Mouse (Mus musculus): Measurements from ENCODE around the gene Ppt2.
A peak's percentile ranks its signal among the peaks of the same experiment; 100 is the strongest.

Gene Ppt2

DNA sequence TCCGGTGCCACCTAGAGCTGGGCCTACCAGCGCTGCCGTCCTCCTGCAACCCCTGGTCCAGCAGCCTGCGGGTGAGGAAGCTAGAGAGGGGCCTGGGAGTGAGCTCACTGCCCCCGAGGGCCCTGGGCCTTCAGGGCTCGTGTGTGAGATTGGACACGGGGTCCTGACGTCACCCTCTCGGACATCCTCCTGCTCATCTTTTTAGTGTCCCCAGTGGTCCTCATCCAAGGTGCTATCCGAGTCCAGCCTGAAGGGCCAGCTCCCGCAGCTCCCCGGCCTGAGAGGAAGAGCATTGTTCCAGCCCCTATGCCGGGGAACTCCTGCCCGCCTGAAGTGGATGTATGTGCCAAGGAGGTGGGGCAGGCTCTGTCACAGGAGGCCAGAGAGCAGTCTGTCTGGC, 22.5 kb upstream of the Ppt2 start:
- Histone ChIP-seq H3K27me3 (ENCODE audit: control insufficient read depth, insufficient read depth, low read length, poor library complexity, severe bottlenecking) (no peaks in the 10 kb centered on the region), H3K36me3 (ENCODE audit: control insufficient read depth, insufficient read depth, low read length, poor library complexity, severe bottlenecking) (peaks cover 9% of the 10 kb centered on the region)
- no peak for DNase-seq (ENCODE audit: low read depth, low spot score)

DNA sequence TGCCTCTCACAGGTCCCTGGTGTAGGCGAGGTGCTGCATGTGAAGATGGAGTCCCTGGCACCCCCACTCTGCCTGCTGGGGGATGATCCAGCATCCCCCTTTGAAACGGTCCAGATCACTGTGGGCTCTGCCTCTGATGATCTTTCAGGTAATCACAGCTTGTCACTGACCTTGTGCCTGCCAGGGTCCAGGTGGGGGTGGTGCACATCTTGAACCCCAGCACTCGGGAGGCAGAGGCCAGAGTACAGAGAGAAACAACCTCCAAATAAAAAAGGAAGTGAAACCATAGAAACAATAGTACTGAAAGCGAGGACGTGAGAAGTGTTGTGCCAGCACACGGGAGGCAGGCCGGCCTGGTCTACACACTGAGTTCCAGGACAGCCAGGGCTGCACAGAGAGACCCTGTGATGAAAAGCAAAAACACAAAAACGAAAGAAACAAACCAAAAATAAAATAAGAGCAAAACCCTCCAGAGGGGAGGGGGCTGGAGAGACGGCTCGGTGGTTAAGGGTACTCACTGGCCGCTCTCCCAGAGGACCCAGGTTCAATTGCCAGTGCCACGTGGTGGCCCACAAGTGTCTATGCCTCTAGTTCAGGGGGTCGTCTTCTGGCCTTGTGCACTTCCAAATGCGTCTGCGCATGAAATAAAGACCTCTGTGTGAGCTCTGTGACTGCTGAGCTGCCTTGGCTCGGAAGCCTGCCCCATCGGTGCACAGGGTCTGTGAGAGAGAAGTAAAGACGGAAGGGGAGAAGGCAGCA, 21.0 kb upstream of the Ppt2 start:
- peak; percentile 60 for DNase-seq (ENCODE audit: low read depth, low spot score)
- Histone ChIP-seq H3K27me3 (ENCODE audit: control insufficient read depth, insufficient read depth, low read length, poor library complexity, severe bottlenecking) (no peaks in the 10 kb centered on the region), H3K36me3 (ENCODE audit: control insufficient read depth, insufficient read depth, low read length, poor library complexity, severe bottlenecking) (peaks cover 8% of the 10 kb centered on the region)

DNA sequence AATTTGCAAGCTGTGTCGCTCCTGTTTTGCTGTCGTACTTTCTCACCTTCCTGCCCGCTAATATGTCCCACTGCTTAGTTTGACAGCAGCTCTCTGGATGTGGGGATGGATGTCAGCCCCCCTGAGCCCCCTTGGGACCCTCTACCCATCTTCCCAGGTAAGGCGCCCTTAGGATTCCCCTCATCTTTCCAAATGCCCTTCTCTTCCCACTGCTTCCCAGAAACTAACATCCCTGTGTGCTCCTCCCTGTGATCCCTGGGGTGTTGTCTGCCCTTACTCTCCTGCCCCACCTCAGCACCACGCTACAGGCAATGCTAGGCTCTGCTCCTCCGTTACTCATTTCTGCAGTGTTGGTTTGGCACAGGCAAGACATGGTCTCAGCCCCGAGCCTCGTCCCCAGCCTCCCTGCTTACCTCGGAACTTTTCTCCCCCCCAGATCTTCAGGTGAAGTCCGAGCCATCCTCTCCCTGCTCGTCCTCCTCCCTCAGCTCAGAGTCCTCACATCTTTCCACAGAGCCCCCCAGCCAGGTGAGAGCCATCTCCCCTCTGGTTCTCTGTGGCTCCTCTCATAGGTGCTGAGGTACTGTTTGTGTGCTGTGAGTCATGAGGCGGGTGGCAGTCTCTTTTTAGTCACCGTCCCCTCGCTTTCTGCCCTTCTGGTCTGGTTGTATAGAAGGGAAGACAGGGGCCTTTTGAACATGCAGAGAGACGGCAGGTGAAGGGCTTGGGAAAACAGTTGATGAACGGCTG, 20.0 kb upstream of the Ppt2 start:
- DNase-seq (ENCODE audit: low read depth, low spot score): no peak
- H3K36me3 ChIP-seq (ENCODE audit: control insufficient read depth, insufficient read depth, low read length, poor library complexity, severe bottlenecking): peaks cover 7% of the 10 kb centered on the region
- H3K27me3 ChIP-seq (ENCODE audit: control insufficient read depth, insufficient read depth, low read length, poor library complexity, severe bottlenecking): no peaks in the 10 kb centered on the region

DNA sequence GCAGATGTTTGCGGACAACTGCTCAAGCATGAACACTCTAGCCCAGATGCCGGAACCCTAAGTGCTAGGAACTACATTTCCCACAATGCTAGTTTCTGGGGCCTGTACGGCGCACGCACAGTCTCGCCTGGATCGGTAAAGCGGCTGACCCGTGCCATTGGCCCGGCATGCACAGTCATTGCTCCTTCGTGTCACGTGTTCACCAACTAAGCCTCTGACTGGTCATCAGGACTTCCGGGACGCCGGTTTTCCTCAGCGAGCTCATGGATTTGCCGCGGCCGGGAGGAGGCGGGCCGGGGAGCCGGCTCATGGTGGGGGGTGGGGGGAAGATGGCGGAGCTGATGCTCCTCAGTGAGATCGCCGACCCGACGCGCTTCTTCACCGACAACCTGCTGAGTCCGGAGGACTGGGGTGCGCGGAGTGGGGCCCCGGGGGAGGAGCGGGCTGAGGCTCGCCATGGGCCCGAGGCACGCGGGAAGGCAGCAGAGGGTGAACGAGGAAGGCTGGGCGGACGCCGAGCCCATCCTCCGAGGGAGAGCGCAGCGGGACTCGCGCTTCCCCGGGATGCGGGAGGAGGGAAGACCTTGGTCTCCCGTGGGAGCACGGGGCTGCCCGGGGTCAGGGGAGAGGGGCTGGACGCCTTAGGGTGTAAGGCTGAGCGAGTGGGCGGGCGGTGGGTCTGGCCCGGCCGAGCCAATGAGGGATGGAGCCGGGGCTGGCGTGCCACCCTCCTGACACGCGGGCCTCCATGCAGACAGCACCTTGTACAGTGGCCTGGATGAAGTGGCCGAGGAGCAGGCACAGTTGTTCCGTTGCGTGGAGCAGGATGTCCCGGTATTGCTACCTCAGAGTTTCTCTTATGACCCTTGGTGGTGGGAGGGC, 18.8 kb upstream of the Ppt2 start, which contains the start of gene Atf6b:
Atf6b (plus strand) TSS at position 241 of the 882 bp plus-strand sequence.
- Histone ChIP-seq H3K36me3 (ENCODE audit: control insufficient read depth, insufficient read depth, low read length, poor library complexity, severe bottlenecking) (peaks cover 3% of the 10 kb centered on the region; the same call in 1 of the 2 replicates), H3K27me3 (ENCODE audit: control insufficient read depth, insufficient read depth, low read length, poor library complexity, severe bottlenecking) (no peaks in the 10 kb centered on the region)
- peak; percentile 97 for DNase-seq (ENCODE audit: low read depth, low spot score)

DNA sequence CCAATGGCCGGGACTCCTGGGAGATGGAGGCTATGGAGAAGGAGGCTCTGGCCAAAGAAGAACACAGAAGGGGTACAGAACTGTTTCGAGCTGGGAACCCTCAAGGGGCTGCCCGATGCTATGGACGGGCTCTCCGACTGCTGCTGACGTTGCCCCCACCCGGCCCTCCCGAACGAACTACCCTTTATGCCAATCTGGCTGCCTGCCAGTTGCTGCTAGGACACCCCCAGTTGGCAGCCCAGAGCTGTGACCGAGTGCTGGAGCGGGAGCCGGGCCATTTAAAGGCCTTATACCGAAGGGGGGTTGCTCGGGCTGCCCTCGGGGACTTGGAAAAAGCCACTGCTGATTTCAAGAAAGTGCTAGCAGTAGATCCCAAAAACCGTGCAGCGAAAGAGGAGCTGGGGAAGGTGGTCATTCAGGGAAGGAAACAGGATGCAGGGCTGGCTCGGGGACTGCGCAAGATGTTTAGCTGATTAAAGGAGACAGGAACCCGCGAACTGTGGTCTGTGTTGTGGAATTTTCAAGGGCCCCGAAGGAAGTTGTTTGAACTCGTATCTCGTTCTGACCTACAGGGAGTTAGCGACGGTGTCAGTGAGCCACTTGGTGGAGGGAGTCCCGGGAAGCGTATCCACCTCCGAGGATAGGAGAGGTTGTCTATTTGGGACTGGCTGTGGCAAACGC, 17.7 kb upstream of the Ppt2 start:
- H3K27me3 ChIP-seq (ENCODE audit: control insufficient read depth, insufficient read depth, low read length, poor library complexity, severe bottlenecking): no peaks in the 10 kb centered on the region
- H3K36me3 ChIP-seq (ENCODE audit: control insufficient read depth, insufficient read depth, low read length, poor library complexity, severe bottlenecking): peaks cover 3% of the 10 kb centered on the region; the same call in 1 of the 2 replicates
- no peak for DNase-seq (ENCODE audit: low read depth, low spot score)

DNA sequence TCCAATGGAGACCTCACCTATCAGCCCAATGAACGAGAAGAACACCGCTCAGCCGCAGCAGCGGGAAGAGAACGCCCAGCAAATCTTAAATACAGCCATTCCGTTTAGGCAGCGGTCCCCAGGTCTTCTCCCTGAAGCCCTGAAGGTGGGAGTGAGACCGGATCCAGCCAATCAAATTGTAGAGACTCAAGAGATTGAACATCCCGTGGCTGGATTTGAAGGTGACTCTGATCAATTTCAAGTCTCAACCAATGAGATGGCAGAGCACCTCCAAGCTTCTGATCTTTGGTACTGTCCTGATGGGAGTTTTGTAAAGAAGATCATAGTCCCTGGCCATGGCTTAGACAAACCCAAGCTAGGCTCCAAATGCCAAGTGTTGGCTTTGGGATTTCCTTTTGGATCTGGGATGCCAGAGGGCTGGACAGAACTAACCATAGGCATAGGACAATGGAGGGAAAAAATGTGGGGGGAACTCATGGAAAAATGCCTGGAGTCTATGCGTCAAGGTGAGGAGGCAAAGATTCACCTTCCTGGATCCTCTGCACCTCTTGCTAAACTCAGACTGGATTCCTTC, 17.0 kb upstream of the Ppt2 start:
- no peaks in the 10 kb centered on the region for H3K27me3 ChIP-seq (ENCODE audit: control insufficient read depth, insufficient read depth, low read length, poor library complexity, severe bottlenecking)
- DNase-seq (ENCODE audit: low read depth, low spot score): no peak

DNA sequence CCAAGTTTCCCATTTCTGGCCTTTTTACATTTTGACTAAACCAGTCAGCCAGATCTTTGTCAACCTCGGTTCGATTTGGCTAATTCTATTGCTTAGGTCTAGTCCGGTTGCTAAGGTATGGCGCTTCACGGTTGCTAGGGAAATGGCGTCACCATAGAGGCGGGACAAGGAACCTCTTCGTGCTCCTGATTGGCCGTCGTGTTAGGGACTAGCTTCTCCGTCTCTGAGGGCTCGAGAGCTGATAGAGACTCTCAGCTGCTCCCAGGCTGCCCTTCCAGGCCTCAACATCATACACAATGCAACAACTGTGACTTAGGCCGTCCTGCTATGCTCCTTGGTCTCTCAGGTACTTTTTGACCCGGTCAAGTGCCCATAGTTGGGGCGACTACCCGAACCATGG, 16.3 kb upstream of the Ppt2 start, which contains the start of gene Fkbpl:
Fkbpl (plus strand) TSS at position 157 of the 400 bp plus-strand sequence.
- no peaks in the 10 kb centered on the region for H3K36me3 ChIP-seq (ENCODE audit: control insufficient read depth, insufficient read depth, low read length, poor library complexity, severe bottlenecking)
- DNase-seq (ENCODE audit: low read depth, low spot score): peak; percentile 97
- H3K27me3 ChIP-seq (ENCODE audit: control insufficient read depth, insufficient read depth, low read length, poor library complexity, severe bottlenecking): no peaks in the 10 kb centered on the region

More for the DNA sequence above, 17.0 kb upstream of the Ppt2 start:
- no peaks in the 10 kb centered on the region for H3K36me3 ChIP-seq (ENCODE audit: control insufficient read depth, insufficient read depth, low read length, poor library complexity, severe bottlenecking)

DNA sequence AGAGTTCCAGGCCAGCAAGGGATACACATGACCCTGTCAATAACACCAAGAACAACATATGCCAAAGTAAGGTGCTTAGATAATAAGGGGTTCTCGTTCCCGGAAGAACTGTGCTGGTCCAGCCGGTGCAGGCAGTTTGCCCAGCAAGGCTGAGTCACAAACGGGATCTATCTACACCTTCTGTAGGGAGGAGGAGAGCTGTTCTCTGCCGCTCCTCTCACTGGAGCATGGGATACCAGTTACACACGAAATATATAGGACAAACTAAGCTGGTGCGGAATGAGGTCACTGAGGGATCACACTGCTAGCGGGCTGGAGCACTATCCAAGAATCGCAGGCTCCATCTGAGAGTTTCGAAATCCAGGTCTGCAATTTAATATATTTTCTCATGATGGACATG, 15.6 kb upstream of the Ppt2 start:
- no peak for DNase-seq (ENCODE audit: low read depth, low spot score)
- Histone ChIP-seq H3K36me3 (ENCODE audit: control insufficient read depth, insufficient read depth, low read length, poor library complexity, severe bottlenecking) (no peaks in the 10 kb centered on the region), H3K27me3 (ENCODE audit: control insufficient read depth, insufficient read depth, low read length, poor library complexity, severe bottlenecking) (no peaks in the 10 kb centered on the region)

DNA sequence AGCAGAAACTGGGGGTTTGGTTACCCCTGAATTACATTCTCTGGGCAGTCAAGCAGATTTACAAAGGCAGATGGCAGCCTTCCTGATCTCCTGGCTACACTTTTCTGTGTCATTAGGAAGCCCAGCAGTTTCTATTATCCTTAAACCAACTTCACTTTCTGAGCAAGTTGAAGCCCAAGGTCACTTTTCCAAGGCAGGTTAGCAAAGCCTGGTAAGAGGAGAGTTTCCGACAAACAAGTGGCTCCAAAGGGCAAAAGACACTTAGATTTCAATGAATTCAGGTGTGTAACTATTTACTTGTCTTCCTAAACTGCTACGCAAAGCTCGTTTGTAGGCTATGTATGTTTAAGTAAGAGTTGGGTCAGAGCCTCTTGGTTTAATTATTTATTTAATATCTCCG, 15.1 kb upstream of the Ppt2 start:
- Histone ChIP-seq H3K36me3 (ENCODE audit: control insufficient read depth, insufficient read depth, low read length, poor library complexity, severe bottlenecking) (no peaks in the 10 kb centered on the region), H3K27me3 (ENCODE audit: control insufficient read depth, insufficient read depth, low read length, poor library complexity, severe bottlenecking) (no peaks in the 10 kb centered on the region)
- no peak for DNase-seq (ENCODE audit: low read depth, low spot score)

DNA sequence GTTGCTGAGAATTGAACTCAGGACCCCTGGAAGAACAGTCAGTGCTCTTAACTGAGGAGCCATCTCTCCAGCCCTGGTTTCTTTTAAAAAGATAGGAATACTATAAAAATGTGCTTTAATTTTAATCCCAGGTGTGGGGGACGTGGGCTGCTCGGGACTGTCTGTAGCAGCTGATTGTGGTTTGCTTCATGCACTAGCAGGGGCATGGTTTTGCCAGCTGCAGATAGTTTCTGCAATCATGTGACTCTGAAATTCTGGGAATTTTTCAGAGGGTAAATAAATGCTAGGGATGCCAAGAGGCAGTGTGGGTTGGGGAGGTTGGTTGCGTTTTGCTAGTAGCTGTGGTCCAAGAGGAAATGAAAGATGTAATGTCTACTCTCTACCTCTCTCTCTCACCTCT, 13.6 kb upstream of the Ppt2 start:
- Histone ChIP-seq H3K27me3 (ENCODE audit: control insufficient read depth, insufficient read depth, low read length, poor library complexity, severe bottlenecking) (no peaks in the 10 kb centered on the region), H3K36me3 (ENCODE audit: control insufficient read depth, insufficient read depth, low read length, poor library complexity, severe bottlenecking) (no peaks in the 10 kb centered on the region)
- DNase-seq (ENCODE audit: low read depth, low spot score): no peak

DNA sequence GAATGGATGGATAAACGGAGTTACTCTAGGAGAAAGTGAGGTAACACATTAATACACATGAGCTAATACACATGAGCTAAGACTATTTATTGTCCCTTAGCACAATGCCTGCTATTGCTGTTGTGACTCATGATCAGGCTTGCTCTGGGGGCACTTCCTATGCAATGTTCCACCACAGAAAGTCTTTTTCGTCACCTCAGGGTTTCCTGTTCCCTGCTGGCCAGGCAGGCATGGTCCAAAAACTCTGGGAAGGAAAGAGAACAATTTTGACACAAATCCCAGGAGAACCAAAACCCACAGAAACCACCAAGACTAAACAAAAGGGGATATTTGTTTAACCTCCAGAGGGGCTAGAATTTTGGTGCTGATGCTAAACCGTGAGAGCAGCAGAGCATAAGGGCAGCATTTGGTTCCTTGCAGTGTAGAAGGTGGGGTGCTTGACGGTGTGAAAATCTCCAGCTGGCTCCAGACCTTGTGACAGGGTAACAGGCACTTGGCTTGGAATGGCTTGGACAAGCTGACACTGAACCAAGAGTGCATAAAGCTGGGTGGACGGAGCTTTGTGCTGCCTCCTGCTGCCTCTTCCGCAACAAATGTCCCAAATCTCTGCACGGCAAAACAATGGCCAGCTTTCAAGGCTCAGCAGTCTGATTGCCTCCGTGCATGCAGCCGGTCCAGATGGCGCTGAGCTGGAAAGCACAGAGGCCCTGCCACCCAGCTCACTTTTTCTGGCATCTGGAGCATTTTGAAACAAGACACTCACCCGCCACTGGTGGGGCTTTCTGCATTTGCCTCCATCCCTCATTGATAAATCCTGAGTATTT, 12.7 kb upstream of the Ppt2 start:
- no peak for DNase-seq (ENCODE audit: low read depth, low spot score)
- Histone ChIP-seq H3K36me3 (ENCODE audit: control insufficient read depth, insufficient read depth, low read length, poor library complexity, severe bottlenecking) (no peaks in the 10 kb centered on the region), H3K27me3 (ENCODE audit: control insufficient read depth, insufficient read depth, low read length, poor library complexity, severe bottlenecking) (no peaks in the 10 kb centered on the region)

DNA sequence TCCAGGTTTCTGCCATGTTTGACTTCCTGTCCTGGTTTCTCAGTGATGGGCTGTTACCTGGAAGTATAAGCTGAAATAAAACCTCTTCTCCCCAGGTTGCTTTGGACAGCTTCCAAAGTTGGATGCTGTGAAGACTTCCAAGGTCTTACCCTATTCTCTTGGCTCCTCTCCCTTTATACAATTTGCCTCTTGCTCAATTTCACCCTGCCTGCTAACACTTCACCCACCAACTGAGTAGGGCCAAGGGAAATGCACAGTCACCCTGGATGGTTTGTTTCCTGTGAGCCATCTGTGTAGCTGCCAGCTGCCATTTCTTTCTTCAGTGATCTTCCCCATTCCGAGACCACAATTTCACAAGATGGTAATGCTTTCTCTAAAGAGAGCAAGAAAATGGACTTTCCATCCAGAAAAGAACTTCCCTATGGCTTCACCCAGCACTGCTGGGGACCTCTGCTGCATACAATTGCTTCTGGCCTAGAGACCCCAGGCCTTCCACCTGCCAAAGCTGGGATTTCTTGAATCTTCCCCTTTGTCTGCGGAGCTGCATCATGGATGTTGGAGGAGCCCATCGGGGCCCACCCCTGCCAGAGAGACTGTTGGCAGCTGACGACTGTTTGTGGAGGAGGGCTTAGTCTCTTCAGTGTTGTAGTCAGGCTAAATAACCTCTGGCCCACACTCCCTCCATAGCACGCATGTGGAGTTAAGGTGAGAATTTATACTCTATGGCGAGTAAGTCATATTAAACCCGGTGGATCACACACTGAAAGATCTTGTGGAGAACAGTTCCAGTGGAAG, 11.3 kb upstream of the Ppt2 start:
- Histone ChIP-seq H3K27me3 (ENCODE audit: control insufficient read depth, insufficient read depth, low read length, poor library complexity, severe bottlenecking) (no peaks in the 10 kb centered on the region), H3K36me3 (ENCODE audit: control insufficient read depth, insufficient read depth, low read length, poor library complexity, severe bottlenecking) (no peaks in the 10 kb centered on the region)
- DNase-seq (ENCODE audit: low read depth, low spot score): no peak

DNA sequence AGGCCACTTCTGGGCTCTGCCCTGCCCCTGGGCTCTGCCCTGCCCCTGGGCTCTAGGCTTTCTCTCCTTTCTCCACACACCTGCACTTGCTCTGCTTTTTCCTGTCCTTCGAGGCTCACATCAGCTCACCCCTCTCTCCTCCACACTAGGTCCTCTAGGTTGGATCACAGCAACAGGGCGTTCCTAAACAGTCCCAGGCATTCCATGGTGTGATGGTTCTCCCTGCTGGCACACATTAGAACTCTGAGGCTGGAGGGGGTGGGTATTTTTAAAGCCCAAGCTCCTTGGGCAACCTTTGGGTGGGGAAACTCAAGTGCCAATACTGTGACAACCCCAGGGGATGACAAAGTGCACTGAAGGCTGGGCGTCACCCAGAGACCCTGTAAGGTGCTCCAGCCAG, 9.1 kb upstream of the Ppt2 start:
- no peak for DNase-seq (ENCODE audit: low read depth, low spot score)
- Histone ChIP-seq H3K36me3 (ENCODE audit: control insufficient read depth, insufficient read depth, low read length, poor library complexity, severe bottlenecking) (no peaks in the 10 kb centered on the region), H3K27me3 (ENCODE audit: control insufficient read depth, insufficient read depth, low read length, poor library complexity, severe bottlenecking) (no peaks in the 10 kb centered on the region)

Measured in splenic B cell, adult 2 months (primary cell).